Mouse (Mus musculus): ENCODE results near the gene Desi1. TPM values are rescaled to one million over a fixed set of nuclear protein-coding genes. Genes with fewer than 3 reads are reported as not detected.

Desi1 gene
- polyA plus RNA-seq, 1 experiment from 2014 or later: 42.2 TPM

Other genes starting within 250 kb of the Desi1 start
- gene Tef, start 231.4 kb downstream of the Desi1 start, polyA plus RNA-seq (2015; fragmentation: Nextera tagmentation; extraction: Ambion mirVana): 22.3 and 22.4 TPM in 2 replicates
- 15.6 and 15.7 TPM in 2 replicates for gene Tob2, start 175.1 kb downstream of the Desi1 start, polyA plus RNA-seq (2015; fragmentation: Nextera tagmentation; extraction: Ambion mirVana)
- 123 and 125 TPM in 2 replicates for gene Phf5a, start 162.0 kb downstream of the Desi1 start, polyA plus RNA-seq (2015; fragmentation: Nextera tagmentation; extraction: Ambion mirVana)
- 237 and 248 TPM in 2 replicates for gene Aco2, start 161.6 kb downstream of the Desi1 start, polyA plus RNA-seq (2015; fragmentation: Nextera tagmentation; extraction: Ambion mirVana)
- gene Polr3h, start 107.6 kb downstream of the Desi1 start, polyA plus RNA-seq (2015; fragmentation: Nextera tagmentation; extraction: Ambion mirVana): 73.3 and 76.8 TPM in 2 replicates
- 130 and 137 TPM in 2 replicates for gene Csdc2, start 97.1 kb downstream of the Desi1 start, polyA plus RNA-seq (2015; fragmentation: Nextera tagmentation; extraction: Ambion mirVana)
- gene Pmm1, start 72.9 kb downstream of the Desi1 start, polyA plus RNA-seq (2015; fragmentation: Nextera tagmentation; extraction: Ambion mirVana): 62.9 and 65.3 TPM in 2 replicates
- not detected in 2 replicates for gene 1700029P11Rik, start 53.3 kb downstream of the Desi1 start, polyA plus RNA-seq (2015; fragmentation: Nextera tagmentation; extraction: Ambion mirVana)
- 43.4 and 44.9 TPM in 2 replicates for gene Xrcc6, start 46.0 kb downstream of the Desi1 start, polyA plus RNA-seq (2015; fragmentation: Nextera tagmentation; extraction: Ambion mirVana)
- 225 and 241 TPM in 2 replicates for gene Snu13, start 13.7 kb upstream of the Desi1 start, polyA plus RNA-seq (2015; fragmentation: Nextera tagmentation; extraction: Ambion mirVana)
- not detected in 2 replicates for gene 4930407I10Rik, start 25.3 kb upstream of the Desi1 start, polyA plus RNA-seq (2015; fragmentation: Nextera tagmentation; extraction: Ambion mirVana)
- 0.05 TPM in 1 of 2 replicates, not detected in the other for gene Mei1, start 36.1 kb upstream of the Desi1 start, polyA plus RNA-seq (2015; fragmentation: Nextera tagmentation; extraction: Ambion mirVana)
- gene Ccdc134, start 94.1 kb upstream of the Desi1 start, polyA plus RNA-seq (2015; fragmentation: Nextera tagmentation; extraction: Ambion mirVana): 13.0 and 14.8 TPM in 2 replicates
- 179 and 193 TPM in 2 replicates for gene Srebf2, start 113.3 kb upstream of the Desi1 start, polyA plus RNA-seq (2015; fragmentation: Nextera tagmentation; extraction: Ambion mirVana)
- gene Shisa8, start 179.0 kb upstream of the Desi1 start, polyA plus RNA-seq (2015; fragmentation: Nextera tagmentation; extraction: Ambion mirVana): 0.93 and 1.8 TPM in 2 replicates
- gene Tnfrsf13c, start 190.5 kb upstream of the Desi1 start, polyA plus RNA-seq (2015; fragmentation: Nextera tagmentation; extraction: Ambion mirVana): not detected in 2 replicates
- gene Cenpm, start 210.9 kb upstream of the Desi1 start, polyA plus RNA-seq (2015; fragmentation: Nextera tagmentation; extraction: Ambion mirVana): 20.0 and 22.0 TPM in 2 replicates
- 8.9 and 9.2 TPM in 2 replicates for gene 1500009C09Rik, start 218.5 kb upstream of the Desi1 start, polyA plus RNA-seq (2015; fragmentation: Nextera tagmentation; extraction: Ambion mirVana)
- 329 and 346 TPM in 2 replicates for gene Sept3, start 241.0 kb upstream of the Desi1 start, polyA plus RNA-seq (2015; fragmentation: Nextera tagmentation; extraction: Ambion mirVana)

Data from hindbrain, embryonic 13.5 days (tissue).